Mouse (Mus musculus): ENCODE data around the gene Itpkb.

The Itpkb gene

DNA sequence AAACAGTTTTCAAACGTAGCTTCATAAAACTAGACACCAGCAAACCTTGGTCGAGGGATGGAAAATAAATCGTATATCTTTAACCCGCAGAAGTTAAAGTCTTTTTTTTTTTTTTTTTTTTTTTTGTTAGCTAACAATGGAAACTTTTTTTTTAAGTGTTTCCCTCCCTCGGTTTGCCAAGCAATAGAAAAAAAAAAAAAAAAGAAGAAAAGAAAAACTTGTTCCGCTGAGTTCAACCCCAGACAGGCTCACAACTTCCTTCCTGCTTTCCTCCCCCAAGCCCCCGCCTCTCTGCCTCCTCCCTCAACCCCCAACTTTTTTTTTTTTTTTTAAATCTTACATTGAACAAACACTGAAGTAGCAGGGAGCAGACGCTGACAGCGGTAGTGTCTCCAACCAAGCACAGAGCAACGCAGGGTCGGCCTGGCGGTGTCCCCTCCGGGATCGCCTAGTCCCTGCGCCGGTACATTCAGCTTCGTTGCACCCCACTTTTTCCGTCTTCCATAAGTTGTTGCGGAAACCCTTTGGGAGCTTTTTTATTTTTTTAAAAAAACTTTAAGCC lies at the start of gene Itpkb:
TSS of gene Itpkb (plus strand) at position 341 of the 562 bp plus-strand sequence.
- 7% methylated on average over 19 of the region's 19 CpGs for WGBS

- WGBS = 58% methylated on average over 6 of the region's 6 CpGs
Measured at GRCm38 (mm10) chr1:180282581-180282980, 47.7 kb upstream of the Itpkb start.

GRCm38 (mm10) chr1:180283813-180284768 lies 46.2 kb upstream of the Itpkb start:
- 39% methylated on average over 16 of the region's 16 CpGs for WGBS

DNA sequence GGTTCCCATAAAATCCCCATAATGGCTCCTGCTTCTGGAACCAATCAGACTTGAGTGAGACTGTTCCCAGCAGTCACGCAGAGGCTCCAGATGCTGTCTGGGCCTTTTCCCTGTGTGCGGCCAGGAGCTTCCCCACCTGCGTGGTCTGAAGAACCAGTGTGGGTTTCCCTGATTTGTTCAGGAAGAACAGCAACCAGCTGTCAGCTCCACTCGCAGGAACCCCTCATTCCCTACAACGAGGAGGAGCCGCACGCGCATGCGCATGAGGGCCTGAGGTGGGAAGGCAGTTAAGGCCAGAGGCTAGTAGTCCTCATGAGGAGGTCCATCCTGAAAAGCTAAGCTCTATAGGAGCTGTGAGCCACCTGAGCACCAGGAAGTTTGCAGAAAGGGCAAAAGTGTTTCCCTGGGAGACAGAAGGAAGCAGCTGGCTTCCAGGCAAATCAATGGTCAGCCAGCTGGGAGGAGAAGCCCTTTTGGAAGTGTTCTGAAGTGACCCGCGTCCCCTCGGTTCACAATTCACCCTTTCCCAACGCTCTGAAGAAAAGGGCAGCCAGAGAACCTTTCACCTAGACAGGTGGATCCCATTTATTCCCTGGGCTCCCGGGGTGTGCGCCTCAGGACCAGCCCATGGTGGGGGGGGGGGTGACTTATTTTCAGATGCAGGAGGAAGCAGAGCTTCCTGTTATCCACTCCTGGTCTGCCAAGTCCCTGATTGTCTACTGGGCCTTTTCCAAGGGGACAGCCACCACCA lies 44.0 kb upstream of the Itpkb start:
- whole genome bisulfite sequencing = 80% methylated on average over 15 of the region's 15 CpGs

DNA sequence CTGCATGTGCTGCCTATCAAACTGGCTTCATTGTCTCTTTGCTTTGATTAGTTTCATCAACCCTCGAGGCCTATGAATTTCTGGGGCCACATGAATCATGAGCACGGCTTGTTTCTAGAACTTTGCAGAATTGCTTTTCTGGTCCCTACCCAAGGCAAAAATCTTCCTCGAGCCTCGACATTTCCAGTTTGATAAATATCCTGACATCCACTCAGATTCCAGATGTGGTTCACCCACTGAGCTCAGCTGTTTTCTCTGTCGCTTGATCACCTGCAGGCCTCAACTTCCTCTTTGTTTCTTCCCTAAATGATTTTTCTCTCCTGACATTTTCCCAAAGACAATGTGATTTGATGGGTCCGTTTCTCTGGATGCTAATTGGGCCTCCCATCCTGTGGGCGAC lies 42.1 kb upstream of the Itpkb start:
- 88% methylated on average over 7 of the region's 7 CpGs for WGBS

DNA sequence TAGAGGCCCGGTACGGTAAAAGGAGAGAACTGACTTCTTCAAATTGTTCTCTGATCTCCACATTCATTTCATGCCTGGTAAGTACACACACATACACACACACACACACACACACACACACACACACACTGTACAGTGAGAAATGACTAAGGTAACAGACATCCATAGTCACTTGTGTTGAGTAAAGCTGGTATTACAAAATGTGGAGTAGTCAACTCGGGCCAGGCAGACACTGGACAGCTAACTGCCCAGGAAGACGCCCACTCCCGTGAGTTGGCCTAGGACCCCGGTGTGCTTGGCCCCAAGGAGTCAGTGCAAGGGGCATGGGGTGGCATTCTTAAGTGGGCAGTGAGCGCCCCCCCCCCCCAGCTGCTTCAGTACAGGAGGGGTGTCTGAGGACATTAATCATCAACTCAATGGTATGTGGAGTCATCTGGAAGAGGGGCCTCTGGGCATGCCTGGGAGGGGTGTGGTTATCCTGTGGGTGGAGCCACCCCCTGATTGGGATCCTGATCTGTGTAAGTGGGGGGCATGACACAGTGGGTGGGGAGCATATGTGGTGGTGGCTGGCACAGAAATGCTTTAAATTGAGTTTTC lies 41.3 kb upstream of the Itpkb start:
- 96% methylated on average over 7 of the region's 7 CpGs for WGBS

- WGBS = 88% methylated on average over 5 of the region's 5 CpGs
Measured at GRCm38 (mm10) chr1:180289788-180290187, 40.5 kb upstream of the Itpkb start.

DNA sequence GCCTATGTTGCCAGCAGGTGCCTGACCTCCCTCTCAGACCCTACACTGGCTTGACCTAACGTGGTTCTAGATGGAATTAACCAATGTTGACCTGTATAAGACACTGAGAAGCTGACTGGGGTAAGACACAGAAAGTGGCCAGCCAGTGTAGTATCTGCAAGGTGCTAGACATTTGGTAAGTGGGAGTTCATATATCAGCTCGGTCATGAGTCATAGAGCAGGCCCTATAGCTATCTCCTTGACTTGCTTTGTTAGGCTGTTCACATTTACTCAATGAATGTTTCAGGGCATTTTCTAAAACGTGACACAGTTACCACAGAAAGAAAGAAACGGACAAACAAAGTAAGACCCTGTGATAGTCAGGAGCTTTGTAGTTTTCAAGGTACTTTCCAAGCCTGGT lies 39.9 kb upstream of the Itpkb start:
- 89% methylated on average over 4 of the region's 4 CpGs for WGBS

- 78% methylated on average over 9 of the region's 9 CpGs for WGBS
Measured at GRCm38 (mm10) chr1:180296088-180296487, 34.2 kb upstream of the Itpkb start.

DNA sequence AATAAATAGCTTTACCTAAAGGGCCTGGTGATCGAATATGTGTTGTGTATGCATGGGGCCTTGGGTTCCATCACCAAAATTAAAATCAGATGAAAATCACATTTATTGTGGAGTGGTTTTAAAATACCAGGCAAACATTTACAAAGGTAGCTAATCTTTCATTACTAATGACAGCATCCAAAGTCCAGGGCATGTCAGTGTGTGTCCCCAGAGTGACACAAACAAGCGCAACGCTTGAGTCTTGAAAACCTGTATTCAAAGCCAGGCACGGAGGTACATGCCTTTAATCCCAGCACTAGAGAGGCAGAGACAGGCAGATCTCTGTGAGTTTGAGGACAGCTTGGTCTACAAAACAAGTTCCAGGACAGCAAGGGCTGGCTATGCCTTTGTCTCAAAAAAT lies 30.6 kb upstream of the Itpkb start:
- 95% methylated on average over 4 of the region's 4 CpGs for WGBS

DNA sequence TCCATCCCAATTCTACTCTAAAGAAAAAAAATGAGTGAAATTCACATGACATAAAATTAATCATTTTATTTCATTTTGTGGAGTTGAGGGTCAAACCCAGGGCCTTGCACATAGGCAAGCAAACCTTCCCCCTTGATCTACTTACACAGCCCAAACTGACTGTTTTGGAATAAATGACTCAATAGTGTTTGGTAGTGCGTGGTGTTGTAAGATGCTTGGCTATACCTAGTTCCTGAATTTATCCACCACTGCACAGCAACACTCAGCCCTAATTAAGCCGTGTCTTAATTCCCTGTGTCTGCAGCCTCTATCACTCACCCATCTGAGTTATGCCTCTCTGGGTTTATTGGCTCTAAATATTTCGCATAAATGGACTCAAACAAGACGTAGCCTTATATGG lies 30.0 kb upstream of the Itpkb start:
- whole genome bisulfite sequencing = 89% methylated on average over 4 of the region's 4 CpGs

DNA sequence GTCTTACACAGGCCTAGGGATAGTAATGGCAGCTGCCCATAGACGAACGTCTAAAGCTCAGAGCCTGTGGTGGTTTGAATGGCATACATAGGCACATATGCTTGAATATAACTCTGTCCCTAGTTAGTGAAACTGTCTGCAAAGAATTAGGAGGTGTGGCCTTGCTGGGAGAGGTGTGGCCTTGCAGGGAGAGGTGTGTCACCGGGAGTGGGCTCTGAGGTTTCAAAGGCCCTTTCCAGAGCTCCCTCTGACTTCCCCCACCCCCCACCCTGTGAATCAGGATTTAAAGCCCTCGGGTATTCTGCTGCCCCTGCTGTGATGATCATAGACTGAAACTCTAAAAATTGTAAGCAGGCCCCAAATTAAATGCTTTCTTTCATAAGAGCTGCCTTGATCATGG lies 29.3 kb upstream of the Itpkb start:
- WGBS = 75% methylated on average over 4 of the region's 4 CpGs

DNA sequence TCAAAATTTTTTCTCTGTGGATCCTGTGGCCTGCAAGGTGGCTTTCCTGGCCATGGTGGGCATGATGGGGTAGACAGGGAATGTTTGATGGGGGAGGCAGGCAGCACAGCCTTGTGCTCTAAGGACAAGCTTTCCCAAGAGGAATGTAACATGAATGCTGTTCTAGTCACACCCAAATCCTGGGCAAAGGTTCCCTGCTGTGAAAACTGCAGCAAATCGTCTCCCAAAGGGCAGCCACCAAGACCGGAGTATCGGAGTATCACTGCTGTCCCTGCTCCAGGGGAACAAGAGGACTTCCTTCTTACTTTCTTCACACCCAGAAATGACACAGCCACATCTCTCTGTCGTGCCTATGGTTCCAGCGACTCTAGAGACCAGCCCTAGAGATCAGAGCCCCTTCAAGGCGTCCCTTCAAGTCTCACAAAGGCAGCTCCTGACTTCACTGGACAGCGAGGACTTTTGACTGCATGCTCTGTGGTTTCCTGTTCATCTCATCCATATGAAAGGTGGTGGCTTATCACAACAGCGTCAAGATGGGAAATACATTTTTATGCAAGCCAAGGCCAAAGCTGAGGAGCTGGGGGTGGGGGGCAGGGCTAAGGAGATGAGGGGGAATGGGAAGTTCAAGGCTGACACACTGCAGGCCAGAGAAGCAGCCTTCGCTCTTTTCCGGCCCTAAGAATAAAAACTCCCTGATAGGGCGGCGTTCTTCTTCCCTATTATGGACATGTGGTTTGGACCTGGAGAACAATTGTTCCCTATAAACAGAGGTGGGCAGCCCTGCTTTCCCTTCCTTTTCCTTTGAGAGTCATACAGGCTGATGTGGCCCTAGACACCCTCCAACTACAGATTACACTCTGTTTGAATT lies 27.8 kb upstream of the Itpkb start:
- WGBS = 75% methylated on average over 12 of the region's 12 CpGs

GRCm38 (mm10) chr1:180303600-180303999 lies 26.7 kb upstream of the Itpkb start:
- 80% methylated on average over 5 of the region's 5 CpGs for WGBS

- WGBS = 93% methylated on average over 9 of the region's 9 CpGs
Measured at GRCm38 (mm10) chr1:180306889-180307288, 23.4 kb upstream of the Itpkb start.

- WGBS = 78% methylated on average over 2 of the region's 2 CpGs
Measured at GRCm38 (mm10) chr1:180307661-180308060, 22.6 kb upstream of the Itpkb start.

- 73% methylated on average over 4 of the region's 4 CpGs for WGBS
Measured at GRCm38 (mm10) chr1:180308897-180309296, 21.4 kb upstream of the Itpkb start.

DNA sequence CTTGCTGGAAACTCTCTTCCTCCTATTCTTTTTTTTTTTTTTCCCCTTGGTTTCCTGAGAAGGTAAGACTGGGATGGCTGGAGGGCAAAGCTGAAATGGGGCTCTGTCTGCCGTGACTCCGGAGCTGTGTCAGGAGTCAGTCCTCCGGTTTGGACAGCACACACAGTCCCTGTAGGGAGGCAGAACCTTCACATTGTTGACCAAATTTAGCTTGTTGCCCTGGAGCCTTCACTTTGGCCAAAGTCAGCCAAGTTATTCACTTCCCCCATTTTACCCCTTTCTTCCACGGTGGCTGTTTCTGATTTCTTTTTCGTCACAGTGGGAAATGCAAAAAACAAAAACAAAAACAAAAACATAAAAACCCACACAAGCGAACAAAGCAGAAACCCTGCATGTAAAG lies 18.0 kb upstream of the Itpkb start:
- WGBS = 58% methylated on average over 6 of the region's 6 CpGs

DNA sequence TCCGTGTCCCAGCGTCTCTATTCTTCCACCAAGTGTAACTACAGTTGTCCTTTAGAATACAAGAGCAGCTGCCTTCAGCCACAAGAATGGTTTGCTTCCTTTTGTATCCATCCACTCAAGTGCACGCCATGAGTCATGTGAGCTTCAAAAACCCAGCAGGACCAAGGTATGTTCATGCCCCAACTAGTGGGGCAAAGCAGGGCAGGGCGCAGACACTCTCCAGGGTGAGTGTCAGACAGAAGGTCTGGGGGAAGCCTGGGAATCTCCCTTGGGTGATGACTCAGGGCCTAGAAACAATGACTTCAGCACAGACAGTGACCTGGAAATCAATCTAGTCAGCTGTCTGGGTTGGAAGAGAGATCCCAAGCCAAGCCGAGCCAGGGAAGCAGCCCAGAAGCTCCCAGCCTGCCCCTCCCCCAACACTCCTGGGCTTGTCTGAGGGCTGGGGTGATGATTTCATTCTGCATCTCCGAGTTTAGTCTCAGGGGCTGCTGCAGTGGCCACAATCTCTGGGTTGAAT lies 17.4 kb upstream of the Itpkb start:
- WGBS = 45% methylated on average over 6 of the region's 6 CpGs

DNA sequence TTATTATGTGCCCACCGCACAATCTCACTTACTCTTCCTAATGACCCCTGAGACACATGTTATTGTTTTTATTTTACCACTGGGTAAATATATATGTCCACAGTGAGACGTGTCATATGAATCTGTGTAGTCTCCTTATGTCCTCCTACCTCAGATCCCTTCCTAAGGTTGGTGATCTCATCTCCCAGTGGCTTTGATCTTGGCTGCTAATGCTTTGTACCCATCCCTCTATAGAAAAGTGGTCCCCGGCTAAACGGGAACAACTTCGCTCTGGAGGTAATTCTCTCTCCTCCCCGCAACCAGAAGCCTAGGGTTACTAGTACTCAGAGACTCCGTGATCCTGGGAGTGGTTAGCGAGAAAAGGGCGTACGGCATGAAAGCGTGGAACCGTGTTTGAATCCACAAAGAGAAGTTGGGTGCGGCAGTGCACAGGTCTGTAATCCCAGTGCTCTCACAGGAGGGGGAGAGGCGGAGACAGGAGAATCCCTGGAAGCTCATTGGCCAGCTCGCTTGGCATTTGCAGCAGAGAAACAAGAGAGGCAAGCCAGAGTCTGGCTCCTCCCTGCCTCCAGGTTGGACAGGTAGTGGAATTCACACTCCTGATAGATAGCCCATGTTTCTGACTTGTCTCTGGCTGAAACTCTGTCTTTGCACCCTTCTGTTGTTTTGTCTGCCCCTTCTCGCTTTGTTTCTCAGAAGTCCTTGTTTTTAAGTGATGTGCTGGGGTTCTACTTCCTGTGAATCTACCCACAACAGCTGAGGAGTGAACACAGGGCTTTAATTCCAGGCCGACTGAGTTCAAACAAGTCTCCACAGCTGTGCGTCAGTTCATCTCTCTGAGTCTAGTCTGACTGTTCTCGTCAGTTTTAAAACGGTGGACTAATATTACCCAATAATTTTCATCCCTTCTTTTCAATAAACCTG lies 16.5 kb upstream of the Itpkb start:
- WGBS = 27% methylated on average over 20 of the region's 20 CpGs

Measured in cerebral cortex, adult 2 months (tissue).